Mouse (Mus musculus) small intestine, adult 2 months (tissue): ENCODE results near the gene Man2b2. TPM values are rescaled to one million over a fixed set of nuclear protein-coding genes. Genes with fewer than 3 reads are reported as not detected.

Source experiments
- H3K27ac ChIP-seq: fragments of 200-500 bp; 2 replicates; pipeline ENCODE4 v1.5.1; 2012; ENCODE audit warnings: low read depth, low read length, control low read depth, inconsistent platforms; ENCODE audit not compliant: insufficient read depth
- H3K27me3 ChIP-seq: fragments of 200-500 bp; 2 replicates; pipeline ENCODE4 v1.6.1; 2012; ENCODE audit warnings: mild to moderate bottlenecking, moderate library complexity, low read length, inconsistent platforms; ENCODE audit not compliant: control insufficient read depth, insufficient read depth
- H3K36me3 ChIP-seq: fragments of 200-500 bp; 2 replicates; pipeline ENCODE4 v1.6.1; 2012; ENCODE audit warnings: mild to moderate bottlenecking, low read length, control low read depth, inconsistent platforms; ENCODE audit not compliant: control insufficient read depth, insufficient read depth
- H3K4me1 ChIP-seq: fragments of 200-500 bp; 2 replicates; pipeline ENCODE4 v1.6.1; 2012; ENCODE audit warnings: low read length, inconsistent platforms, mixed read lengths; ENCODE audit not compliant: control insufficient read depth, insufficient read depth, insufficient read length
- H3K4me3 ChIP-seq: fragments of 200-500 bp; 2 replicates; pipeline ENCODE4 v1.5.1; 2012; ENCODE audit warnings: low read depth, mild to moderate bottlenecking, control low read depth, inconsistent platforms, low read length, moderate library complexity
- CTCF ChIP-seq: fragments of 200-500 bp; IDR thresholded peaks from 2 replicates; pipeline ENCODE4 v1.5.1; 2012; ENCODE audit warnings: low read depth, mild to moderate bottlenecking, control low read depth, inconsistent platforms, low read length, moderate library complexity, mixed read lengths; ENCODE audit not compliant: insufficient replicate concordance, insufficient read length; ENCODE audit errors: extremely low read depth
- POLR2A ChIP-seq: fragments of 200-500 bp; IDR thresholded peaks from 2 replicates; pipeline ENCODE4 v1.6.1; 2012; ENCODE audit warnings: low read depth, mild to moderate bottlenecking, control low read depth, inconsistent platforms, low read length, moderate library complexity
- WGBS: fragments of 180-500 bp; shearing (Covaris S2); methylation state at CpG from one replicate; pipeline ENCODE4 v1.1.7; 2018; 5-methylcytosine and 5-hydroxymethylcytosine counted together
- polyA plus RNA-seq: library from polyadenylated mRNA; depleted of rRNA; stranded (reverse); fragments of >200 nt; gene quantifications from 2 replicates; pipeline ENCODE4 v1.2.3, GENCODE M21; 2012

Gene Man2b2
- polyA plus RNA-seq, 1 experiment = 104 TPM

DNA sequence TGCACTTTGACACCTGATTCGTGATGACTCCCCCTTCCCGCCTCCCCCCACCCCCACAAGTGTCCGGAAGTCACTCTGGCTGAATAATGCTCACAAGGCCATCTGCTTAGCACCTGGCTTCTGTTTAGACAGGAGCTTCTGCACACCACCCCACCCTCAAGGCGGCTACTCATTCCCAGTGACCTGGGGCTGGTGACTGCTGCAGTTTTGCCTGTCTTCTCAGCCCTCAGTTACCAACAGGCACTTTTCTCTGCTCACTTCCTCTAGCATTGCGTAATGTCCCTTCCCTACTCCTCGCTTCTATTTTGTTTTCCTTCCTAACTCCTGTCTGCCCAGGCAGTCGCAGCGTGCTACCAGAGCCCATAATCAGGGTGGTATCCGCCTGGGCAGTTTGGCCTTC lies 38.6 kb downstream of the Man2b2 start:
- Histone ChIP-seq H3K27ac (peak overlapping the region; percentile 20; the same call in 1 of the 2 replicates), H3K4me1 (peaks cover 13% of the 10 kb centered on the region; the same call in 1 of the 2 replicates), H3K27me3 (no peaks in the 10 kb centered on the region), H3K36me3 (peaks cover 4% of the 10 kb centered on the region; the same call in 1 of the 2 replicates), H3K4me3 (no peak overlapping the region)
- 51% methylated on average over 9 of the region's 9 CpGs for WGBS
- TF ChIP-seq CTCF (no peak), POLR2A (no peak)

DNA sequence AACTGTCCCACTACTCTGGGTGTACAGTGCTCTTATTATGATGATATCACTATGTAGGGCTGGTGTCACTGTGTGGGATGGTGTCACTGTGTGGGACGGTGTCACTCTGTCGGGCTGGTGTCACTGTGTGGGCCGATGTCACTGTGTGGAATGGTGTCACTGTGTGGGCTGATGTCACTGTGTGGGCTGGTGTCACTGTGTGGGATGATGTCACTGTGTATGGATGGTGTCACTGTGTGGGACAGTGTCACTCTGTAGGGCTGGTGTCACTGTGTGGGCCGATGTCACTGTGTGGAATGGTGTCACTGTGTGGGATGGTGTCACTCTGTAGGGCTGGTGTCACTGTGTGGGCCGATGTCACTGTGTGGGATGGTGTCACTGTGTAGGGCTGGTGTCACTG lies 44.4 kb downstream of the Man2b2 start:
- 95% methylated on average over 5 of the region's 5 CpGs for WGBS

GRCm38 (mm10) chr5:36779512-36779911 lies 50.9 kb downstream of the Man2b2 start:
- TF ChIP-seq CTCF (no peak), POLR2A (no peak)
- Histone ChIP-seq H3K27me3 (no peaks in the 10 kb centered on the region), H3K4me1 (no peaks in the 10 kb centered on the region), H3K27ac (no peak overlapping the region), H3K4me3 (no peak overlapping the region), H3K36me3 (no peaks in the 10 kb centered on the region)
- 90% methylated on average over 2 of the region's 2 CpGs for WGBS

More for the DNA sequence above, 44.4 kb downstream of the Man2b2 start:
- no peak overlapping the region for H3K27ac ChIP-seq
- TF ChIP-seq POLR2A (no peak), CTCF (no peak)
- H3K4me3 ChIP-seq = no peak overlapping the region
- 0 out of 2 replicates have a peak, but pooled peaks cover 3% of the 10 kb centered on the region for H3K27me3 ChIP-seq
- H3K36me3 ChIP-seq = no peaks in the 10 kb centered on the region
- H3K4me1 ChIP-seq = no peaks in the 10 kb centered on the region

DNA sequence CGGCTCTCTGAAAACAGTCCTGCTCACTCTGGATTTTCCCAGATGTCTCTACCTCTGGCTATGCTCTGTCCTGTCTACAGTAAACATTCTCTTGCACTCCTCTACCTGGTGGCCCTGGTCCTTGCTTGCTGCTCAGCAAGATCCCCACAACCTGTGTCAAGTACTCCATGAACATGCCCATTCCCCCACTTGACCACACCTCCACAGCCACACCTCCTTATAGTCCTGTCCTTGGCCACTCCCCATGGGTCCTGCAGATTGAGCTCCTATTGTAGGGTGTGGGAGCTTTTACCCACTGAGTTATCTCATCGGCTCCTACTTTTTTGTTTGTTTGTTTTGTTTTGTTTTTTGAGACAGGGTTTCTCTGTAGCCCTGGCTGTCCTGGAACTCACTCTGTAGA lies 51.6 kb downstream of the Man2b2 start:
- no peak overlapping the region for H3K27ac ChIP-seq
- TF ChIP-seq POLR2A (no peak), CTCF (no peak)
- H3K4me3 ChIP-seq = no peak overlapping the region
- WGBS = 86% methylated on average over 1 of the region's 2 CpGs
- no peaks in the 10 kb centered on the region for H3K27me3 ChIP-seq
- no peaks in the 10 kb centered on the region for H3K36me3 ChIP-seq
- no peaks in the 10 kb centered on the region for H3K4me1 ChIP-seq

- no peak overlapping the region for H3K27ac ChIP-seq
- no peaks in the 10 kb centered on the region for H3K4me1 ChIP-seq
- H3K27me3 ChIP-seq = no peaks in the 10 kb centered on the region
- H3K36me3 ChIP-seq = no peaks in the 10 kb centered on the region
- no peak overlapping the region for H3K4me3 ChIP-seq
- TF ChIP-seq POLR2A (no peak), CTCF (no peak)
- WGBS = 14% methylated on average over 2 of the region's 2 CpGs
These were observed 53.3 kb downstream of the Man2b2 start for GRCm38 (mm10) chr5:36777186-36777585.

DNA sequence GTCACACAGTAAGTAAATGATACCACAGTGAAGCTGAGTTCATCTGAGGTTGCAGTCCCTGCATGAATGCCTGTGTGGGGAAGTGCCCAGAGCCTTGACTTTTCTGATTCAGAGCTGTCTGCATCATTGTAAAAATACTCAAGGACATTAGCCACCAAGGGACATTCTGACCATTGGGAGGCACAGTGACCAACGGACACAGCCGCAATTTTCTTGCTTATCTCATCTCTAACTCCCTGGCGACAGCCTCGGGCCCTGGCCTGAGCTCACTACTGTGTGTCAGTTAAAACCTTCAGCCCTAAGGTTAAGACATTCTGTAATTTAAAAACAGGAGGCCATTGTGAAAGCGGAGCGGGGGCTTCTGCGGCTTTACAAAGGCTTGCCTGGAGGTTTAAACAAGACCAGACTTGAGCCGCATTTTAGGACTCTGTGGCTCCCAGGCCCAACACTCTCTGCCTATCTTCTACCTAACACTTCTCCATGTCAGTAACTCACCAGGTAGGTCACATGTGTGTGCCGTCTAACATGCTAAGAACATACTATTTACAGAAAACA lies 54.4 kb downstream of the Man2b2 start:
- 68% methylated on average over 9 of the region's 9 CpGs for WGBS
- no peaks in the 10 kb centered on the region for H3K36me3 ChIP-seq
- no peak overlapping the region for H3K27ac ChIP-seq
- no peak for TF ChIP-seq CTCF
- TF ChIP-seq POLR2A = no peak
- H3K4me1 ChIP-seq = no peaks in the 10 kb centered on the region
- H3K27me3 ChIP-seq = no peaks in the 10 kb centered on the region
- no peak overlapping the region for H3K4me3 ChIP-seq

- no peak overlapping the region for H3K27ac ChIP-seq
- TF ChIP-seq CTCF (no peak), POLR2A (no peak)
- H3K36me3 ChIP-seq = no peaks in the 10 kb centered on the region
- H3K27me3 ChIP-seq = no peaks in the 10 kb centered on the region
- no peak overlapping the region for H3K4me3 ChIP-seq
- H3K4me1 ChIP-seq = no peaks in the 10 kb centered on the region
- WGBS = 84% methylated on average over 2 of the region's 2 CpGs
These were observed 55.1 kb downstream of the Man2b2 start for GRCm38 (mm10) chr5:36775317-36775716.

- Histone ChIP-seq H3K27me3 (no peaks in the 10 kb centered on the region), H3K4me3 (no peak overlapping the region), H3K36me3 (no peaks in the 10 kb centered on the region), H3K27ac (no peak overlapping the region), H3K4me1 (no peaks in the 10 kb centered on the region)
- WGBS = 77% methylated on average over 5 of the region's 5 CpGs
- no peak for TF ChIP-seq CTCF
- no peak for TF ChIP-seq POLR2A
These were observed 57.9 kb downstream of the Man2b2 start for GRCm38 (mm10) chr5:36772586-36772985.
